ENCODE assay signal across 9 mouse cellular contexts in the genomic region with DNA sequence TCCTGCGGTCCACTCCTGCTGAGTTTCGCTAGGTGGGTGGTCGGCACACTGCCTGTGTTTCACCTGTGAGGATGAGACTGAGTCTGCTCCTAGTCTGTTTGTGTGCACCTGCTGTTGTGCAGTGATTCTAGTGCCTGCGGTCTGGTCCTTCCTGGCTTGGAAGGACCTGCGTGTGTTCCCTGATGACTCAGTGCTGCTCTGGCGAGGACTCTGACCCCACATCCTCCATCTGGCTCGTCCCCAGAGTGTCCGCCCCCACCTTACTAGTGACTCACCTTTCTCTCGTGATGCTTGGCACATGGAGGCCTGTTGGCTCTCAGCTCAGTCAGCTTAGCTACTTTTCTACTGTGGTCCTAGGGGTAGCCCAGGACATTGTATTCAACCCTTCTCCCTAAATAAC. TPM values are rescaled to one million over a fixed set of nuclear protein-coding genes. Genes with fewer than 3 reads are reported as not detected.
DNase-seq lines count a peak whose midpoint lies in the region; ATAC-seq lines count a peak whose summit lies in the region.
"Had no signal": no experiment of that assay in that cellular context is flagged by ENCODE, and none has a peak within 500 bp of the region (broad histone marks: within the 10 kb centered on the region; RNA-seq: fewer than 3 reads in every experiment).

No protein-coding gene starts in this region.

- no peak overlapping the region for H3K4me3 ChIP-seq in midbrain, embryonic 13.5 days (replicated peaks)
- H3K4me3 ChIP-seq in hindbrain, embryonic 12.5 days = no peak overlapping the region

- no peaks in the 10 kb centered on the region for H3K4me1 ChIP-seq in midbrain, embryonic 13.5 days (replicated peaks)
- no peaks in the 10 kb centered on the region for H3K4me1 ChIP-seq in hindbrain, embryonic 12.5 days

- no peak overlapping the region for H3K27ac ChIP-seq in midbrain, embryonic 13.5 days
- no peak overlapping the region for H3K27ac ChIP-seq in hindbrain, embryonic 12.5 days

- H3K4me2 ChIP-seq in midbrain, embryonic 13.5 days (replicated peaks) = no peak overlapping the region
- H3K4me2 ChIP-seq in hindbrain, embryonic 12.5 days (replicated peaks) = no peak overlapping the region

- 74% methylated on average over 9 of the region's 9 CpGs for WGBS in midbrain, embryonic 13.5 days
- WGBS in hindbrain, embryonic 12.5 days = 75% methylated on average over 9 of the region's 9 CpGs

- DNase-seq in frontal cortex, adult 2 months (ENCODE audit: extremely low spot score in 1 of 2, low spot score in 1 of 2) = peak; percentile 45 to 75
- no peak for DNase-seq in frontal cortex, postnatal 10 days (ENCODE audit: low spot score in 2 of 2)
- peak; percentile 83 for DNase-seq in Muller cell, postnatal 12 days (ENCODE audit: inconsistent ontology term)
- DNase-seq in fibroblast of lung, adult 2 months (ENCODE audit: low read depth) = peak; percentile 82
- DNase-seq in layer of hippocampus, postnatal 36 days = no peak
- DNase-seq: midbrain, embryonic 14.5 days had no signal

- H3K9ac ChIP-seq in midbrain, embryonic 13.5 days (replicated peaks) = no peak overlapping the region
- H3K9ac ChIP-seq in hindbrain, embryonic 12.5 days = no peak overlapping the region

- no peaks in the 10 kb centered on the region for H3K27me3 ChIP-seq in midbrain, embryonic 13.5 days
- H3K27me3 ChIP-seq in hindbrain, embryonic 12.5 days = no peaks in the 10 kb centered on the region

- H3K36me3 ChIP-seq in midbrain, embryonic 13.5 days = no peaks in the 10 kb centered on the region
- no peaks in the 10 kb centered on the region for H3K36me3 ChIP-seq in hindbrain, embryonic 12.5 days

- no peaks in the 10 kb centered on the region for H3K9me3 ChIP-seq in midbrain, embryonic 13.5 days
- H3K9me3 ChIP-seq in hindbrain, embryonic 12.5 days (replicated peaks) = no peaks in the 10 kb centered on the region

- peak; percentile 64 for ATAC-seq in megakaryocyte progenitor cell, adult 5-6 weeks (replicated peaks; ENCODE audit: poor library complexity)
- ATAC-seq in midbrain, embryonic 13.5 days = no peak
- no peak for ATAC-seq in hindbrain, embryonic 12.5 days (ENCODE audit: low FRiP score)

RNA-seq across cellular contexts. Expression of gene Rasa2, which starts 18.5 kb away (rescaled TPM):
- 26.8 and 28.6 TPM in 2 replicates for polyA plus RNA-seq in frontal cortex, adult 2 months (2012; rRNA removed)
- total RNA-seq in megakaryocyte progenitor cell, adult 5-6 weeks (2015) = 27.4 and 31.1 TPM in 2 replicates
- 20.8 and 23.5 TPM in 2 replicates for total RNA-seq in megakaryocyte progenitor cell, adult 5-6 weeks (2017)
- polyA plus RNA-seq in midbrain, embryonic 13.5 days (2015; fragmentation: Nextera tagmentation; extraction: Ambion mirVana) = 15.8 and 16.7 TPM in 2 replicates
- 20.2 and 20.4 TPM in 2 replicates for polyA plus RNA-seq in hindbrain, embryonic 12.5 days (2016; fragmentation: Nextera tagmentation; extraction: Ambion mirVana)
- 10 to 100 TPM; 29.5 to 35.3 TPM for total RNA-seq in layer of hippocampus, postnatal 36 days (2021)

Comparison
In these comparisons a context has a peak if more than half of its experiments do, and no peak if none do; other contexts are left out.
1. DNase-seq: peak in frontal cortex, adult 2 months (2 of 2), Muller cell, postnatal 12 days (single experiment) and fibroblast of lung, adult 2 months (single experiment); none in frontal cortex, postnatal 10 days (0 of 2) and layer of hippocampus, postnatal 36 days (0 of 2).